Mouse (Mus musculus) cerebellum, adult 2 months (tissue): ENCODE results near the gene Rgs12. TPM values are rescaled to one million over a fixed set of nuclear protein-coding genes. Genes with fewer than 3 reads are reported as not detected.

Experiments used
- DNase-seq, 2 experiments: peaks; one replicate each; pipeline ENCODE4 v3.0.0; 2021
- H3K27ac ChIP-seq: fragments of 200-500 bp; 2 replicates; pipeline ENCODE4 v1.5.1; 2012; ENCODE audit warnings: low read length, control low read depth, inconsistent platforms; ENCODE audit not compliant: insufficient read depth
- H3K27me3 ChIP-seq: fragments of 200-500 bp; 2 replicates; pipeline ENCODE4 v1.6.1; 2012; ENCODE audit warnings: inconsistent platforms, mild to moderate bottlenecking, low read length, moderate library complexity; ENCODE audit not compliant: control insufficient read depth, insufficient read depth
- H3K4me1 ChIP-seq: fragments of 200-500 bp; 2 replicates; pipeline ENCODE4 v1.6.1; 2011; ENCODE audit warnings: low read length; ENCODE audit not compliant: control insufficient read depth, insufficient read depth
- H3K4me3 ChIP-seq: fragments of 200-500 bp; replicated peaks from 2 replicates; pipeline ENCODE3; 2011; ENCODE audit warnings: mild to moderate bottlenecking, low read depth, low read length, control low read depth; ENCODE audit not compliant: insufficient read depth
- CTCF ChIP-seq: fragments of 200-500 bp; IDR thresholded peaks from 2 replicates; pipeline ENCODE4 v1.5.1; 2011; ENCODE audit warnings: low read depth, mild to moderate bottlenecking, control low read depth, low read length, moderate library complexity, borderline replicate concordance; ENCODE audit not compliant: insufficient read depth
- POLR2A ChIP-seq: fragments of 200-500 bp; IDR thresholded peaks from 2 replicates; pipeline ENCODE4 v1.6.1; 2011; ENCODE audit warnings: low read length, control low read depth, borderline replicate concordance; ENCODE audit not compliant: insufficient read depth
- WGBS: fragments of 180-500 bp; shearing (Covaris S2); methylation state at CpG from one replicate; pipeline ENCODE4 v1.1.7; 2018; 5-methylcytosine and 5-hydroxymethylcytosine counted together
- polyA plus RNA-seq: library from polyadenylated mRNA; depleted of rRNA; stranded (reverse); fragments of >200 nt; gene quantifications from 2 replicates; pipeline ENCODE4 v1.2.3, GENCODE M21; 2012

Gene Rgs12
- polyA plus RNA-seq, 1 experiment, result 13.0 TPM

DNA sequence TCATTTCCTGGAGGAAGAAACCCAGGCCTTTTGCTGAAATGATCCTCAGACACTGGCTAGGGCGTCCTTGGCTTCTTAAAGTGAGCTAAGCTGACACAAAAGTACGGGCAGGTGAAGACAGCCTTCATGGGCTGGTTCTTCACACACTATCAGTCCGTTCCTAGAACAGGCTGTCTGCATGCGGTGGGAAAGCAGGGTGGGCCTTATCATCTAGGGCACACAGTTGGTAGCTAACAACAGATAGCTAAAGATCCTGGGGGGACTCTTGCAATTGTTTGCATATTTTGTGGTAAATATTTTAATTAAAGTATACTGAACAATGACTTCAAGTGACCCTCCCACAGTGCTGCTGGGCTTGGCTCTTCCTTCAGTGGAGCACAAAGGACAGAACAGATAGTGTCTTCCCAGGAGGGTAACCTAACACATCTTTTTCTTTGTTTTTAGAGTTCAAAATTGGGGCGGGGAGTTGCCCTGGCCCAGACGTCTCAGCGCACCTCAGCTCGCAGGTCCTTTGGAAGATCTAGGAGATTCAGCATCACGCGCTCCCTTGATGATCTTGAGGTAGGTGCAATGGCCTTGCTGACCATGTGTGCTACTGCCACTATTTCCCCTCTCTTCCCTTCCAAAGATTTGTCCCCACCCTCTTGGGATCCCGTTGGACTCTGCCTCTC, 25.7 kb downstream of the Rgs12 start:
- Histone ChIP-seq H3K4me1 (no peaks in the 10 kb centered on the region), H3K27ac (no peak overlapping the region), H3K4me3 (no peak overlapping the region), H3K27me3 (no peaks in the 10 kb centered on the region)
- WGBS, result 89% methylated on average over 11 of the region's 11 CpGs
- no peak for TF ChIP-seq POLR2A
- DNase-seq, result no peak

GRCm38 (mm10) chr5:34976540-34977292, 27.5 kb downstream of the Rgs12 start:
- H3K4me3 ChIP-seq, result no peak overlapping the region
- no peaks in the 10 kb centered on the region for H3K4me1 ChIP-seq
- no peak overlapping the region for H3K27ac ChIP-seq
- H3K27me3 ChIP-seq, result no peaks in the 10 kb centered on the region
- DNase-seq, result peak in 1 of 2 experiments; percentile 17
- TF ChIP-seq CTCF (no peak), POLR2A (no peak)
- WGBS, result 64% methylated on average over 9 of the region's 9 CpGs

DNA sequence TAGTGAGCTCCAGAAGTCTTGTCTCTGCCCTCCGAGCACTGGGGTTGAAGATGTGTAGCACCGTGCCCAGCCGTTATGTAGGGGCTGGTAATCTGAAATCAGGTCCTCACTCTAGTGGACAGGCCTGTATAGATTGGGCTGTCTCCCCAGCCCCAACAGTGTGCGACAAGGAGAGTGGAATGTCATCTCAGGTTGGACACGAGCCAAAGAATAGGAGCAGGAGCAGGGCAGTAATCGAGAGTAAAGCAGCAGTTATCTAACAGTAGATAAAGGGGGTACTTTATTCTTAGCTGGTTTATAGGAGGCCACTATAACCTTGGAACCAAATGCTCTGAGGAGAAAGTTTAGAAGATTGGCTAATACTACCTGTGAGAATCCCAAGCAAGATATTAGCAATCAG, 30.9 kb downstream of the Rgs12 start:
- Histone ChIP-seq H3K4me1 (no peaks in the 10 kb centered on the region), H3K27me3 (no peaks in the 10 kb centered on the region), H3K4me3 (no peak overlapping the region), H3K27ac (no peak overlapping the region)
- no peak for DNase-seq
- TF ChIP-seq CTCF (no peak), POLR2A (no peak)
- 57% methylated on average over 6 of the region's 6 CpGs for WGBS

- DNase-seq, result no peak
- no peak for TF ChIP-seq CTCF
- Histone ChIP-seq H3K27me3 (no peaks in the 10 kb centered on the region), H3K4me1 (no peaks in the 10 kb centered on the region), H3K4me3 (no peak overlapping the region), H3K27ac (no peak overlapping the region)
- WGBS, result 64% methylated on average over 3 of the region's 3 CpGs
These were observed 32.5 kb downstream of the Rgs12 start for GRCm38 (mm10) chr5:34981734-34982133.

- no peak for DNase-seq
- TF ChIP-seq POLR2A, result no peak
- TF ChIP-seq CTCF, result no peak
- H3K4me3 ChIP-seq, result no peak overlapping the region
- no peak overlapping the region for H3K27ac ChIP-seq
- no peaks in the 10 kb centered on the region for H3K27me3 ChIP-seq
- H3K4me1 ChIP-seq, result no peaks in the 10 kb centered on the region
- 80% methylated on average over 2 of the region's 2 CpGs for WGBS
These were observed 35.7 kb downstream of the Rgs12 start for GRCm38 (mm10) chr5:34984933-34985332.

- no peaks in the 10 kb centered on the region for H3K27me3 ChIP-seq
- TF ChIP-seq POLR2A, result no peak
- peak; percentile 88 for TF ChIP-seq CTCF
- H3K4me1 ChIP-seq, result no peaks in the 10 kb centered on the region
- H3K4me3 ChIP-seq, result no peak overlapping the region
- peak; percentile 55 to 72 for DNase-seq
- 44% methylated on average over 2 of the region's 2 CpGs for WGBS
- H3K27ac ChIP-seq, result no peak overlapping the region
These were observed 36.6 kb downstream of the Rgs12 start for GRCm38 (mm10) chr5:34985867-34986266.

DNA sequence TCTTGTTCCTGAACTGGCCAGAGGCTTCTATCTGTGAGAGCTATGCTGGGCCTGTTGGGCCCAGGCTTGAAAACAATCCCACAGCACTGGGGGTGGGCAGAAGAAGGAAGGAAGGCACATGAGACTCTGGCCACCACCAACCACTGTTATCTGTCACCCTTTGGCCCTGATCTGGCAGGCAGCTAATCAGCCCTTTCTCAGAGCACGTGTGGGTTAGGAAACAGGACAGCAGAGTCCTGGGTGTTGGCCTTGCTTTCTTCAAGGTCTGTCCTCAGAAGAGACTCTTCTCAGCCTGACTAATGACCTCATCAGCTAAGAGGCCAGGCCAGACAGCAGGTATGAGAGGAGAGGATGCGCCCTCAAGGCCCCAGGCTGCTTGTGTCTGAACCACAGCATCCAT, 38.2 kb downstream of the Rgs12 start:
- H3K4me1 ChIP-seq, result no peaks in the 10 kb centered on the region
- no peak overlapping the region for H3K4me3 ChIP-seq
- no peak for TF ChIP-seq CTCF
- no peak for TF ChIP-seq POLR2A
- H3K27ac ChIP-seq, result no peak overlapping the region
- no peak for DNase-seq
- WGBS, result 89% methylated on average over 2 of the region's 2 CpGs
- H3K27me3 ChIP-seq, result no peaks in the 10 kb centered on the region

DNA sequence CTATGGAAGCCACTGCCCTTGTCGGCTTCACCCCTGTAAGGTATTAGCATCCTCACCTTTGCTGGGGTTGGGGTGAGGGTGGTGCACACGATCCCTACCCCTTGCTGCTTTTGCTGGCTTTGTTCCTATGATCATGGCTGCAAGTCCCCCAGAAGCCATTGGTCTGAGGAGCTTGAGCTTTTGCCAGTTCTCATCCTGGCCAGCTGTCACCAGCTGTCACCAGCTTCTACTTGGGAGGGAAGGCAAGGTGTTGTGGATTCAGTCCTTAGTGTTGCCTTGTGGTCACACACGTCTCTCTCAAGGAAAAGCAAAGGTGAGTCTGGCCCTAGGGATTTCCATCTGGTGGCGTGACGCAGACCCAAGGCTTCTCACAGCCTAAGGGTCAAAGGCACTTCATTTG, 39.4 kb downstream of the Rgs12 start:
- no peaks in the 10 kb centered on the region for H3K4me1 ChIP-seq
- H3K27ac ChIP-seq, result no peak overlapping the region
- H3K27me3 ChIP-seq, result no peaks in the 10 kb centered on the region
- no peak for DNase-seq
- 62% methylated on average over 5 of the region's 5 CpGs for WGBS
- no peak overlapping the region for H3K4me3 ChIP-seq
- no peak for TF ChIP-seq POLR2A
- TF ChIP-seq CTCF, result no peak
